Mouse (Mus musculus) cerebellum, postnatal 14 days (tissue): Measurements from ENCODE around the gene Treml1.

Source experiments
- DNase-seq, 2 experiments: peaks; one replicate each; pipeline ENCODE4 v3.0.0; 2021; ENCODE audit warnings: mixed read lengths in 2 of 2

Treml1 gene

GRCm38 (mm10) chr17:48410299-48410785 lies 50.6 kb downstream of the Treml1 start:
- no peak for DNase-seq

GRCm38 (mm10) chr17:48411241-48411640 lies 51.5 kb downstream of the Treml1 start:
- DNase-seq: no peak

DNA sequence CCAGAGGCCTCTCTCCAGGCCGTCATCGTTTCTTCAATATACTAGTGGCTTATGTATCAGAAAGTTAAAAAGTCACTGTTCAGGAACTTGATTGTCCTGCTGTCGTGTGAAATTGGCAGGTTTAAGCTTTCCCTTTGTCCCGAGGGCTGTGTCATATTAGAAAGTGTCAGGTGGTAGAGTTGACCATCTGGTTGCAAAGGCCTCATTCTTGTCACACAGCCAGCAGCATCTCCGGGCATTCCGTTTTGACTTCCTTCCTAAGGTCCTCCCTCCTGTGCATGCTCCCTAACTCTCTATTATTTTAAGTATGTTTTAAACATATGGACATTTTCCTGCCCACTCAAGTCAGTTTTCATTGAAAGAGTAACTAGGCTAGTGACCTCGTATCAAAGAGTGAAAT lies 56.3 kb downstream of the Treml1 start:
- peak; percentile 75 to 77 for DNase-seq
